Mouse (Mus musculus) left cerebral cortex, postnatal 36 days (tissue): ENCODE data around the gene Tpk1. TPM values are rescaled to one million over a fixed set of nuclear protein-coding genes. Genes with fewer than 3 reads are reported as not detected.
A peak's percentile ranks its signal among the peaks of the same experiment; 100 is the strongest.

Source experiments
- DNase-seq, 2 experiments: peaks; one replicate each; pipeline ENCODE4 v3.0.0; 2021 to 2022; ENCODE audit warnings: low spot score in 2 of 2, mixed read lengths in 1 of 2
- intact Hi-C: fragments of 180-260 bp; cut with DNase I; formaldehyde crosslinking; loops from one replicate; pipeline ENCODE4 v1.15.1; 2025
- total RNA-seq, 2 experiments: library from RNA; stranded (reverse); gene quantifications; 2 replicates each; pipeline ENCODE4 v1.2.3; 2021

Gene Tpk1
- total RNA-seq = 1 to 10 TPM; 4.2 to 4.6 TPM

- intact Hi-C loops = loop anchor here (10.0 kb wide), 1 partner anchor 271 kb away; no protein-coding TSS in a partner anchor
- peak; percentile 92 to 96 for DNase-seq
These were observed at the start of gene Tpk1 for GRCm38 (mm10) chr6:43665677-43666546. TSS of gene Tpk1 (minus strand) at chr6:43666278.

DNA sequence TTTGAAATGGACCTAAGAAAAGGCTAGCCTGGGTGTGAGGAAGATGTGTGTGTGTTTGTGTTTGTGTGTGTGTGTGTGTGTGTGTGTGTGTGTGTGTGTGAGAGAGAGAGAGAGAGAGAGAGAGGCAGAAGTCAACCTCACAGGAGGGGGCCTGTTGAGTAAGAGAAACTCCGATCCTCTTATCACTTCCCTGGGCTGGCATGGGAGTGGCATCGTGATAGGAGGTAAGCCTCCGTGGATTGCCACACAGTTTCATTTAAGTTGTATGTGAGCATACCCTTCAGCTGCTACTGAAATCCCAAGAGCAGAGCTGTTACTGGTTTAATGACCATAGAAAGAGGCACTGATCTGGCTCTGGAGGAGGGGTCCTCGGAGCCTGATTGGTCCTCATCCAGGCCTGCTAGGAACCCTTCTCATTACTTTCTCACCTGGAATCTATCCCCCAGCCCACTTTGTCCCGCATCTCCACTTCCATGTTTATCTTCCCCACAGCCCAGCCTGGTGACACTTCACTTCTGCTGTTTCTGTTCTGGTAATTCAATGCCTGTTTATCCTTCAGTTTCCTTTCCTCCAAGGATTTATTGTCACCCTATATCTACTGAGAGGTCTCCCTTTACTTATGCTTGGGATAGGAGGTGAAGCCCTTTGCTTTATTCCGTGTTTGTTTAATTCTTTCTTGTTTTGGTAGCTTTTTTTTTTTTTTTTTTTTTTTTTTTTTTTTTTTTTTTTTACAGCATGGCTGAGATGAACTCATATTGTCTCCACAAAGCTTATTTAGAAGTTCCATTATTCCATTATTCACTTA lies 36.9 kb upstream of the Tpk1 start:
- intact Hi-C loops = no loop called here
- DNase-seq = no peak

DNA sequence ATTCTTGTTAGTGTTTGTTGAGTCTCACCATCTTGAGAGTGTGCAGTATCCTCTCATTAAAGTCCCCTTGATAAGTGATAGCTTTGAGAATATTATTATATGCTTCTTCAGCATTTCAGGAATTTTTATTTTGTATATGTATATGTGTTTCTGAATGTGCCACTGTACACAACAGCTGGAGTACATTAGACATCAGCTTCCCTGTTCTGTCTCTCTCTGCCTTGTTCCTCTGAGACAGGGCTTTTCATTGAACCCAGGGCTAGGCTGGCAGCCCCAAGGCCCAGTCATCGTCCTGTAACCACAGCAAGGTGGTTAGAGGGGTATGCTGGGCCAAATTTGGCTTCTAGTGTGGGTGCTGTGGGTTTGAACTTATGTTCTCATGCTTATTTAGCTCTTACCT lies 25.8 kb upstream of the Tpk1 start:
- no peak for DNase-seq
- intact Hi-C loops = no loop called here

DNA sequence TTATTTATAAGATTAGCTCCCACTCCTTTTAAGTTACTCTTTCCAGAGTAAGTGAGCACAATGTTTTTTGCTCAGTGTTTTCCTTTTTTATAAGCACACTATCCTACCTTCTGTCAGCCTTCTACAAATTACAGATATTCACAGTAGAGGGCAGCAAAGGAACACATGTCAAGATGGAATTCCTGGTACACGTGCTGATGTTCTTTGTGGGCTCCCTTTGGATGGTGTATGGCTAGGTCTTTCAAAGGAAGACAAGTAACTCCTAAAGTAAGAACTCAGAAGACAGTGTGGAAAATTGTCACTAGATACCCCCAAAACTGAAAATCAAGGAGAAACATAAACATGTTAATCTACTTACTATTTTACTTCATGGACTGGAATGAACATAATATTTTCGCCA lies 19.9 kb upstream of the Tpk1 start:
- no peak for DNase-seq
- intact Hi-C loops = loop anchor here (2.0 kb wide), 1 partner anchor 1341 kb away; no protein-coding TSS in a partner anchor

DNA sequence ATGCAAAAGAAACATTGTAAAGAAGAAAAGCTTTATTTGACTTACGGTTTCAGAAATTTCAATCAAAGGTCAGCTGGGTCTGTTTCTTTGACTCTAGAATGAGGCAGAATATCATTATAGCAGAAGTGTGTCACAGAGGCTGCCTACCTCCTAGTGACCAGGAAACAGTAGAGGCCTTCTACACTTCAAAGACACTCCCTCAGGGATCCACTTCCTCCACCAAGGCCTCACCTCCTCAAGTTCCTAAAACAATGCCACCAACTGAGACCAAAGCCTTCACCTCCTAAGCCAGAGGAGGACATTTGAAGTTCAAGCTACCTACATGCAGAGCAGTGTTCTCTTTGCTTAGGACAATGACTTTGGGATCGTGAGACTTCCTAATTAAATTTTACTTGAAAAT lies 16.5 kb upstream of the Tpk1 start:
- intact Hi-C loops = no loop called here
- no peak for DNase-seq

DNA sequence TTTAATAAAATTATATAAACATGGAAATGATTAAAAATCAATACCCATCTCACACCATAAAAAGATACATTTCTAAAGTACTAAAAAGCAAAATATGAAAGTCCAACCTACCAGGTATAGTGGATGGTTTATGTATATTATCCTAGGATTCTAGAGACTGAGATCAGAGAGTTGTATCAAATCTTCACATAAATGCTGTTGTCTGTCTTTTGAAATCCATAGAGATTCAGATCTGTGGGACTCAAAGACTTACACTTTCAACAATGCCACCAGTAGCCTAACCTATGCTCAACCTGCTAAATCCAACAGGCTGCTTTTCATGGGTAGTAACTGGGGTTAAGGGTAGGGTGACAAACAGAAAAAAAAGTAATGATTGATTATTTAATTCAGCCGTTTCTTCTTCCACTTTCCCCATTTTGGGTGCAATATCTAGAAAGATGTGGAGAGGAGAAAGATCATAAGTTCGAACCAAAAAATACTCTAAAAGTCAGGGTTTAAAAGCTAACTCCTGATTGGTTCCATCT lies 12.7 kb upstream of the Tpk1 start:
- intact Hi-C loops = no loop called here
- DNase-seq = no peak

DNA sequence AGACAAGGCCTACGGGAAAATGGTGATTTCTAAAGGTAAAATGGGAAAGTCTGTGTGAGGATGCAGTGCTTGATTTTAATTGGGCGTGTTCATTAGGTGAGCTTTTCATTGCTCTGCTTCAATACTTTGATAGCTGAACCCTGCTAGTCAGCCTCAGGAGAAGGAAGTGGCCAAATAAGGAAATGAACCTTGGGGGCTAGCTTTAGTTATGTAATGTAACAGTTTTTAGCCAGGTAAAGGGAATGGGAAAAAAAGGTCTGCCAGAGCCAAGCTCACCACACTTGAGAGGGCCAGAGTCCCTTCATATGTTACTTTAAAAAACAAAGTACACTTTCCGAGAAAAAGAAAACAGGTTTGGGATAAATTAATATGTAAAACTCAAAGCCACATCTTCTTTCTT lies 11.5 kb upstream of the Tpk1 start:
- intact Hi-C loops = no loop called here
- no peak for DNase-seq

- no peak for DNase-seq
- intact Hi-C loops = no loop called here
These were observed 10.1 kb upstream of the Tpk1 start for GRCm38 (mm10) chr6:43676139-43676538.

DNA sequence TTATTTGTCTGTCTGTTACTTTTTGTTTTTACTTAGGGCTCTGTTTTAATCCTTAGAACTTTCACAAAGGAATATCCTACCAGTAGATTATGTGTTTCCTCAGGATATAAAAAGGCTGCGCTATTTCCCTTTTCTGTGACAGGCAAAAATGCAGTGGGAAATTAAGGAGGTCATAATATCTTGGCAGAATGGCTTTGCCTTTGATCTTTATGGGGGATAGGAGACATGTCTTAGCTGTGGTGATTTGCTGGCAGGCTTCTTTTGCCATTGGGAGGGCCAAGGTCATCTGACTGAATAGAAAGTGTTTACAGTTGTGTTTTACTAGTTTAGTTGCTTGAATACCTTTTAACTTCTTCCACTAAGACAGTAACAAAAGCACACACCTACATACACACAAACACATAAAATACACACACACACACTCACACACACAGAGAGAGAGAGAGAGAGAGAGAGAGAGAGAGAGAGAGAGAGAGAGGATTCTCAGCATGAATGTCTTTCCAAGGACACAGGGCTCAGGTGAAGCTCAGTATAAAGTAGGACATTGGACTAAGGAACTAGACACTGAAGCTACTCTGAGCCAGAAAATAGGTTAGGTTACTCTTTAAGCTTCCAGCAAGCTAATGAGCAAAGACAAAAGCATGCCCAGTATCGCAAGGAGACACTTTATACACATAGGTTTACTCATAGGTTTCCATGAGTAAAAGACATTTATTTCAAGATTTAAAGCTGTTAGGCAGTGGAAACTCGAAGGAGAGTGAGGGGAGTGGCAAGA lies 9.1 kb upstream of the Tpk1 start:
- no peak for DNase-seq
- intact Hi-C loops = no loop called here

- intact Hi-C loops = no loop called here
- no peak for DNase-seq
These were observed 4.9 kb upstream of the Tpk1 start for GRCm38 (mm10) chr6:43670939-43671338.

DNA sequence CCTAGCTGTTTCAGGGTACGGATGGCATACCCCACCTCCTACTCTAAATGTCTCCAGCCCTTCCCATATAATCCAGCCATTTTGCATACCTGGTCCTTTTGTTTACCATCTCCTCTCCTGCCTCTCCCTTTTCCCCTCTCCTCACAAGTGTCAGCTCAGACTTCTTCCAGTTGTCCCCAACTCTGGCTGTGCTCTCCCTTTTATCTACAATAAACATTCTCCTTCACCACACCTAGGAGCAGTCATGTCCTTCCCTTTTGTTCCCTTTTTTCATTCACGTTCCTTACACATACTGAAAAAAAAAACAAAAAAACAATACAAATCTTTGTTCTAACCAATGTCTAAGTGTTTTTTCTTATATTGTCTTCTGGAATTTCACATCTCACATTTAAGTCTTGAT lies 1.6 kb upstream of the Tpk1 start:
- intact Hi-C loops = loop anchor here (10.0 kb wide), 1 partner anchor 273 kb away; no protein-coding TSS in a partner anchor
- DNase-seq = no peak

GRCm38 (mm10) chr6:43666611-43667400 lies 728 bp upstream of the Tpk1 start:
- DNase-seq = no peak
- intact Hi-C loops = loop anchor here (10.0 kb wide), 1 partner anchor 272 kb away; no protein-coding TSS in a partner anchor

DNA sequence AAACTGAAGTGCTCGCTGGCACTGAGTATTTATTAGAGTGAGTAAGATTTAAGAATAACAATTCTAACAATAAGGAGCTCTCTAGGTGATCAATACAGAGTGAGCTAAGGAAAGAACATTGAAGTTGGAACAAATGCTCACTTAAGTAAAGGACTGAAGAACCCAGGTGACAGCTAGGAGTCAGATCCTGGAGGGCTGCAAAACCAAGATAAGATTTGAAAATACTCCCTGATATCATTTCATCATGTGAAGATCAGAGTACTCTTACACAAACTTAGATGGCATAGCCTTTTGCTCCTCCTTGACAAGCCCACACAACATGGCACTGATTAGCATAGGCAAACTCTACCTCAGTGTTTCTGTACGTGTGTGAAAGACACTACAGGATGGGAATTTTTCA lies 4.3 kb downstream of the Tpk1 start:
- DNase-seq = no peak
- intact Hi-C loops = loop anchor here (10.0 kb wide), 1 partner anchor 267 kb away; no protein-coding TSS in a partner anchor

GRCm38 (mm10) chr6:43658290-43658689 lies 7.8 kb downstream of the Tpk1 start:
- intact Hi-C loops = no loop called here
- DNase-seq = no peak

GRCm38 (mm10) chr6:43657845-43658244 lies 8.2 kb downstream of the Tpk1 start:
- intact Hi-C loops = no loop called here
- DNase-seq = no peak

DNA sequence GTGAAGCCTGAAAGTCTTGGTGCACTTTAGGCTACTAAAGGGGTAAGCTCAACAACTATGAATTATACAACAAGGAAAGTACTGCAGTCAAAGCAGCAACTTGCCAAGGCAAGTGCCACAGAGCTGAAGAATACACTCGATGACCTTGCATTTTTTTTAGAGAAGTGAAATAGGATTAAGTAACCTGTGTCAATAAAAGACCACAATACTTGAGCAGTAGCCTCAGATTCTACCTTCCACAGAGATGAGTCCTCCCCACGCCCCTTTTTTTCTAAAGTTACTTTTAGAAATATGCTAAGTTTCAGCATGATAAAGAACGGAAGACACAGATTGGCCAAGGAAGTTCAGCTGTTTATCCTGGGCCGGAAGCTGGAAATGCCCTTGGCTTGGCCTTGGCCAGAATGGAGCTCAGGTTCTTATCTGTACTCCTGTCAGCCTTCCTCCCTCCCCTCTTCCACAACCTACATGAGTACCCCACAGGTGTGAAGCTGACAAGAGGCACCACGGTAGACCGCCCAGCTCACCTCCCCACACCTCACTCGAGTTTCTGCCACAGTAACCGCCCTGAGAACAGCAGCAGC lies 11.1 kb downstream of the Tpk1 start:
- intact Hi-C loops = no loop called here
- DNase-seq = no peak

DNA sequence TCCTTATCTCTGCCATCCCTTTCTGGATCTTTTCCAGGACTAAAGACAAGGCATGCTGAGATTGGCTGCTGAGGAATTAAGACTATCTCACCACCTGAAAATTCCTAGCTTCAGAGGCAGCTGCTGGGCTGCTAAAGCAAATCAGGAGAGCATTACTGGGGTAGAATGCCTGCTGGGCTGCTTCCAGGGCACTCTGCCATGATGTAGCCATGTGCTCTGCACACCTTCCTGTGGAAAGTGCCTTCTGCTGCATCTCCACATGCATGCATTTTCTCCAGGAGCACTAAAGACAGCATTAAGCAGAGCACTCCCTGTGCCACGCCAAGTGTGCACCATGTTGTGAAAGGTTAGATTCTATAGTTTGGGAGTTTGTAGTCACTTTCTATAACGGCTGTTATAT lies 16.6 kb downstream of the Tpk1 start:
- intact Hi-C loops = no loop called here
- no peak for DNase-seq

- intact Hi-C loops = no loop called here
- DNase-seq = no peak
These were observed 20.4 kb downstream of the Tpk1 start for GRCm38 (mm10) chr6:43645674-43646073.

- intact Hi-C loops = no loop called here
- no peak for DNase-seq
These were observed 21.0 kb downstream of the Tpk1 start for GRCm38 (mm10) chr6:43645105-43645504.
